Mouse (Mus musculus) spleen, adult 2 months (tissue): ENCODE measurements at regions not wholly inside any gene's neighbourhood (a gene's known extent, or its start where the extent isn't known, plus 50 kb on each side); places are given as distances from the start of the nearest gene placed in this dataset.

Experiments
- CTCF ChIP-seq: fragments of 200-500 bp; IDR thresholded peaks from 2 replicates; pipeline ENCODE4 v1.5.1; 2011; ENCODE audit warnings: mild to moderate bottlenecking, inconsistent platforms; ENCODE audit not compliant: insufficient read depth, insufficient read length, insufficient replicate concordance; ENCODE audit errors: extremely low read depth
- POLR2A ChIP-seq: fragments of 200-500 bp; IDR thresholded peaks from 2 replicates; pipeline ENCODE4 v1.6.1; 2011; ENCODE audit warnings: low read depth, low read length, inconsistent platforms

DNA sequence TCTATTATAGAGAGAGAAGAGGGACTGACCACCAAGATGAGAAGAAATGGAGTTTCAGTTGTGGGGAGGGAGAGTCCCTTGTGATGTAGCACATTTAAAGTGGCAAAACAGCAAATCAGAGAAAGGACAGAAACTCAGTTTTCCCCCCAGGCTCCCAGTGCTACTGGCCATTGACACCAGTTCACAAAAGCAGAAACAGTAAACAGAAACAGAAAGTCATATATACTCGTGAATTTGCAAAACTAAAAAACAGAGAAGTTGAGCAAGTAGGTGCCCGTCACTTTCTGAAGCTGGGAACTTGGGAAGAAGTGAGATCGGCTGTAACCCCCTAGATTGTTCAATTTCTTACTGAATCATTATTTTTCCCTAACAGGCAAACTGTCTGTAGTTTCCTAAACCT lies 86.3 kb upstream of the Gm12728 start:
- TF ChIP-seq CTCF, result no peak
- no peak for TF ChIP-seq POLR2A
